Mouse (Mus musculus) frontal cortex, adult 2 months (tissue): ENCODE measurements at regions not wholly inside any gene's neighbourhood (a gene's known extent, or its start where the extent isn't known, plus 50 kb on each side); places are given as distances from the start of the nearest gene placed in this dataset.
A peak's percentile ranks its signal among the peaks of the same experiment; 100 is the strongest.

Experiments
- DNase-seq, 2 experiments: peaks; one replicate each; pipeline ENCODE4 v3.0.0; 2022; ENCODE audit warnings: low spot score in 1 of 2; ENCODE audit errors: extremely low spot score in 1 of 2

DNA sequence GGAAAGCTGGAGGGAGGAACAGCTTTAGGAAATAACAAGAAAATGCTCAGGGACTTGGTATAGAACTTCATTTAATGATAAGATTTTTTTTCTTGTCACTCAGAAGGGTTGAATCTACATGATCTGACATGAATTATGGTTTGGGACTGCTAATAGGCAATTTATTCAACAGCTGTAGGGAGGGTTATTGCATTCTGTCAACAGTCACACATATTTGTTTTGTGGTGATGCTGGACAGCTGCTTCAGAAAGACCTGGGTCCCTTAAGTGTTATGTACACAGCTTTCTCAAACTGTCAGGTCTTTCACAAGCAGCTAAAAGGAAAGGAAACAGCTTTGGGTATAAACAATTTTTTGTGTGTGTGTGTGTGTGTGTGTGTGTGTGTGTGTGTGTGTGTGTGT lies 101.0 kb upstream of the Mtpn start:
- DNase-seq, result no peak

- DNase-seq, result no peak
These were observed 68.6 kb upstream of the Mtpn start for GRCm38 (mm10) chr6:35608336-35608735.

GRCm38 (mm10) chr6:35605100-35605499 lies 65.4 kb upstream of the Mtpn start:
- DNase-seq, result no peak

DNA sequence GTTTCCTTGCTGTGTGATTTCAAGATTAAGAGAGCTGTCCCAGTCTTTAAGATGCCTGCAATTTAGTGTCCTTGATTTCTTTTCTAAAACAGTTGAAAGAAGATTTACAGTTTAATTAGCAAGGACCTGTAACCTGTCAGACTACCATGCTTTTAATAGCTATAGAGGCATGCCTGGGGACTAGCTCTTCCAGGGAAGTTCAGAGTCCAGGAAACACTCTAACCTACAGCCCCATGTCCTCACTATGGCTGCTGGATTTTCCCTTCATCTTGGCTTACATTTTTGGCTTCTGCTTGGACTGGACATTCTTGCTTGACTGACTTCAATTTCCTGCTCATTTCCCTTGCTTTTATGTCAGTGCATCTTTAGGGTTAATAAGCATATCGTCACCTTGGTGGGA lies 61.7 kb upstream of the Mtpn start:
- DNase-seq, result no peak

DNA sequence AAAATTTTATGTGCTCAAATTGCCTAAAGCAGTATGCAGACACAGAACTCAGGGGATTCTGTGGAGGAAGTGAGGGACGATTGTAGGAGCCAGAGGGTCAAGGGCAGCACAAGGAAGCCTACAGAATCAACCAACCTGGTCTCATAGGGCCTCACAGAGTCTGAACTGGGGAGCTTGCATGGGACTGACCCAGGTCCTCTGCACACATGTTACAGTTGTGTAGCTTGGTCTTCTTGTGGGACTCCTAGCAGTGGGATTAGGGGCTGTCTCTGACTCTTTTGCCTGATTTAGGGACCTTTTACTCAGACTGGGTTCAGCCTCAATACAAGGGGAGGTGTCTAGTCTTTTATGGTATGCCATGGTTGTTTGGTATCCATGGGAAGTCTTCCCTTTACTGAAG lies 60.2 kb upstream of the Mtpn start:
- no peak for DNase-seq

DNA sequence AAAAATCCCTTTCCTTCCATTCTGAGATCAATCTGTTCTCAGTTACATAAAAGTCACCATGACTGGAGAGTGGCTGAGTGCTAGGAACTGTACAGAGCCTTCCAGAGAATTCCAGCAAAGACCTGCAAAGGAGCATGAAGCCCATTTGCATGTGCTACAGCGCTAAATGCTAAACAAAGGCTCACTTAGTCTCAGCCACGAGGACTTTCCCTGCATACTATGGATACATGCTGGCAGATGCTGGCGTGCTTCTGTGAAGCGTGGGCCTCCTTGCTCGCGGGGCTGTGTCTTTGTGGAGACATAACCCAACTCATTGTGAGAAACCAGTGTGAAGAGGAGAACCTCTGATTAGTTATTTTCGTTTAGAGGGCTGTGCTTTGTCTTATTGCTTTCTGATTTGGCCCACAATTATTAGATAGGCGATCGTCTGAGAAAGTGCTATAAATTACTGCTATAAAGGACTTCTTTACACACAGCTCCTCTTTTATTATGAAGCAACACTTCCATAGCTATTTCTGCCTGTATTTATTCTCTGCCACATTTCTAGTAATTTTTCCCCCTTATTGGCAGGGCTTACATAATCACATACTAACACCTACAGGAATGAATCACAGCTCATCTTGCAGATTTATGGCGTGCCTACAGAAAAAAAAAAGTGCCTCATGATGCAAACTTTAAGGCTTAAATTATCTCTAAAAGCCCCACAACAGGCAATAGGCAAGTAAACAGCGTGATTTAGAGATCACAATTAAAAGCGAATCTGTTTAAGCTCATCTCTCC lies 58.9 kb upstream of the Mtpn start:
- DNase-seq, result peak; percentile 85 to 87

DNA sequence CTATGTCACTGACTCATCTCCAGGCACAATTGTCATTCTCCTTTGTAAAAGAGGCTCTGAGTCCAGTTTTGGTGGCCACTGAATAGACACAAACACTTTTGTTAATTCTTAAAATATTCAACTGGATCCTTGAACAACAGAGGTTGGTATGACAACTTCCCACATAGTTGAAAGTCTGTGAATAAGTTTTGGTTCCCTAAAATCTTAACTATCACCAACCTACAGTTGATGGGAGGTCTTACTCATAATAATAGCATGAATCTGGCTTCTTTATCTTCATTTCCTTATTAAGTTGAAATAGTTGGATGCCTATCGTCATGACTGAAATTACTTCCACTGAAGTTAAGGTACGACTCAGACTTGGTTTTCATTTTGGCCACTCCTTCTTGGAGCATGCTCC lies 55.3 kb upstream of the Mtpn start:
- DNase-seq, result no peak

DNA sequence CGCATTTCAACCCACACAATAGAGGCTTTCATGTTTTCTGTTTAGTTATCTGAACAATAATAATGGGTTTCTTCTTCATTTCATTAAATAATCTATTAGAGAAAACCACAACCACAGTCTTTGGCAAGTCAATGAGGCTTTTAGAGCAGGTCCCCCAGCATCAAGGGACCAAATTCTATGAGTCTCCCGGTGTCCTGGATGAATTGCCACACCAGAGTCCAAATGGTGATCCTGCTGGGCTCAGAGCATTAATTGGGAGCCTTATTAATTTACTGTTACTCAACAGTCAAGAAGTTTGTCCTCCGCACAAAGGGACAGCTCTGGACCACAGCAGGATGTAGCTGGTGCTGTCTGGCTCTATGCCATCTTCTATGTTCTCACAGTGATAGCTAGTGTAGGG lies 52.5 kb upstream of the Mtpn start:
- no peak for DNase-seq
